Mouse (Mus musculus): ENCODE results near the gene Gm3383.
"Not testable (repeated sequence)": the region's sequence is repeated elsewhere in the genome, so short reads cannot be mapped to it uniquely, and the experiment has no call there.

Gm3383 gene

DNA sequence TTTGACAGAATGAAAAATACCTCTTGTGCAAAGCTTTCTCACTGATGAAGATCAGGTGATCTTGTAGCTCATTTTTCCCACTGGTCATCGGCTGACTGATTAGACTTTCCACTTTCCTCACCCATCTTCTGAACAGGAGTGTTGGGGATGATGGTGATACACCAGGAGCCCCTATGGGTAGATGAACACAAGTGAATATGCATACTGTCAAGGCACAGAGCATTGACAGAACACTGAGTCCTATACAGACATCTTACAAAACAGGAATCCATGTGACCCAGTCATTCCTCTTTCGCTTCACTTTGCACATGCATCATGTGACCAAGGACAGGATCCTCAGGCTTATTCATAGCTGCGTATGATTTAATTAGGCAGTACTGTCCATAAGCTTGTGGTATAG is at the start of gene Gm3383:
Gm3383 (minus strand) TSS at position 101 of the 400 bp plus-strand sequence.
- DNase-seq (ENCODE audit: low spot score in 2 of 2) = not testable (repeated sequence)

DNA sequence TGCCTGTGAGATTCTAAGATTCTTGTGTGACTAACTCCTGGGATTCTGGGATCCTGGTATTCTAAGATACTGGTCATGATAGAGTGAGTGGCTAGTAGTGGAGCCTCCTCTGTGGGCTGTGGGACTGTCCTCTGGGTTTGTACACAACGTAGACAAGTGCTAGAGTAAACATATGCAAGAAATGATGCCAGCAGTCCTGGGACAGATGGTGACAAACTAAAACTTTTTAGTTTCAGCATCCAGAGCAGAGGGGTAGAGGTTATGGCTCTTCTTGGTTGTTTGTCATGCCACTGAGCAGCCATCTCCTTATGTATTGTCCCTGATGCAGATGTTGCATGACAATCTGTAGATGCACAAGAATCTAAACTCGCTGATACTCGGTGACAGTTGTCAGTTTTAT is 48.1 kb upstream of the Gm3383 start:
- DNase-seq (ENCODE audit: low spot score in 2 of 2) = peak in 1 of 2 experiments; percentile 8

GRCm38 (mm10) chr14:5830229-5830628 is 22.4 kb upstream of the Gm3383 start, which contains the start of gene Gm3424:
Gene Gm3424 (minus strand): TSS chr14:5830329.
- not testable (repeated sequence) for DNase-seq (ENCODE audit: low spot score in 2 of 2)

DNA sequence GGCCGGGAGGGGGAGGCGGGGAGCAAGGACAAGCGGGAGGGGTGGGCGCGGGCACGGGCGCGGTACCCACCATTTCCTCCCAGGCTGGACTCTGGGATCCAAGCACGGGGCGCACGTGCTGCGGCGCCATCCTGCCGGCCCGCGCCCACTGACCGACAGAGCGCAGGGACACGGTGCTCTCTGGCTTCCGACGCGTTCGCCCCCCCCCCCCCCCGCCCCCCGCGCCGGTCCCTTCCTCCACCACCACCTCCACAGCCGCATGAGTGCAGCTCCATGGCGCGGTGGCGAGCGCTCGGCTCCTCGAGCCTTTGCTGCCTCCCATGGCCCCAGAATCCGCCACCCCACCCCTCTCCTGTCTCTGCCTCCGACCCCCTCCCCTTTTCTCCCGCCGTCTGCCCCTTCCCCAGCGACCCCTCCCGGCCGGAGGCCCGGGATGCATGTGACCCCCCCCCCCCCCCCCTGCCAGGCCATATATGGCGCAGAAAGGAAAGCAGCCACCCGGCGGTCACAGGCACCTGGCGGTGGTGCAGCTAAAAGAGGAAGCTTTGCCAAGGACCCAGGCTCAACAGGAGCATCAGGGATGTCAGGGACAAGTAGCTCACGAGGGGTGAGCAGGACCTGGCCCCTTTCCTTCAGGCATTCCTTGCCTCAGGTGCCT is 5.0 kb upstream of the Gm3383 start:
- DNase-seq (ENCODE audit: low spot score in 2 of 2) = not testable (repeated sequence)

GRCm38 (mm10) chr14:5741477-5741876 is 66.3 kb downstream of the Gm3383 start, which contains the start of gene Gm3373:
Gene Gm3373 (minus strand): TSS chr14:5741577.
- DNase-seq (ENCODE audit: low spot score in 2 of 2) = not testable (repeated sequence)

DNA sequence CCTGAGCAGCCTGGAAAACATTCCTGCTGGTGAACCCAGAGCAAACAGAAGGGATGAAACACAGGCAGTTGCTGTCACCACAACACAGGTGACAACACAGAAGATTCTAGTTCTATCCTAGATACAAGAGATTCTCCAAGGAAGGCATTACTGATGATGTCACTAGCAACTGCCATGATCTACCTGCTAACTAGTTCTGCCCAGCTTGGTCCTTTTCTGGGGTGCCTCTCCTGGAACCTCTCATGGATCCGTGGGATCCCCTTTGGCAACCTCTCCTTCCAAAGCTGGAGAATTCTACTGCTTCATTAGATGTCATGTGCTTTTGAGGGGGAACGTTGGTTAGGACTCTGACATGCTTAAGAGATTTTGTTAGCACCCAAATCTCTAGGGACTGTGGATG is 120.4 kb downstream of the Gm3383 start, which contains the start of gene Gm9603:
Gm9603 (minus strand) TSS at position 101 of the 400 bp plus-strand sequence.
- not testable (repeated sequence) for DNase-seq (ENCODE audit: low spot score in 2 of 2)

GRCm38 (mm10) chr14:5632928-5633327 is 174.9 kb downstream of the Gm3383 start, which contains the start of gene Gm8265:
Gene Gm8265 (minus strand): TSS chr14:5633028.
- DNase-seq (ENCODE audit: low spot score in 2 of 2) = not testable (repeated sequence)
